Mouse (Mus musculus) intestine, embryonic 14.5 days (tissue): Measurements from ENCODE around the gene Gnaz. TPM values are rescaled to one million over a fixed set of nuclear protein-coding genes. Genes with fewer than 3 reads are reported as not detected.

Experiments
- ATAC-seq: fragments of 200-750 bp; cut with Nextera tagmentation; replicated peaks from 2 replicates; pipeline ENCODE4 v1.8.0; 2017; ENCODE audit warnings: low read depth, moderate number of reproducible peaks, moderate TSS enrichment, moderate library complexity; ENCODE audit not compliant: low FRiP score, low TSS enrichment
- DNase-seq: peaks from one replicate; pipeline ENCODE4 v3.0.0-alpha.2; 2018; ENCODE audit warnings: low spot score
- H3K27ac ChIP-seq: fragments of 300-500 bp; sonication (generic); 2 replicates; pipeline ENCODE4 v1.5.1; 2014; ENCODE audit warnings: low read depth, mild to moderate bottlenecking, control low read depth
- H3K27me3 ChIP-seq: fragments of 300-500 bp; sonication (generic); replicated peaks from 2 replicates; pipeline ENCODE4 v1.6.1; 2014; ENCODE audit warnings: low read length, control low read depth; ENCODE audit not compliant: control insufficient read depth, insufficient read depth
- H3K36me3 ChIP-seq: fragments of 300-500 bp; sonication (generic); 2 replicates; pipeline ENCODE4 v1.6.1; 2014; ENCODE audit warnings: low read length, control low read depth; ENCODE audit not compliant: control insufficient read depth, insufficient read depth
- H3K4me1 ChIP-seq: fragments of 300-500 bp; sonication (generic); replicated peaks from 2 replicates; pipeline ENCODE4 v1.6.1; 2014; ENCODE audit warnings: low read length, control low read depth, mixed read lengths; ENCODE audit not compliant: control insufficient read depth, insufficient read depth
- H3K4me2 ChIP-seq: fragments of 300-500 bp; sonication (generic); 2 replicates; pipeline ENCODE4 v1.6.1; 2014; ENCODE audit warnings: low read length
- H3K4me3 ChIP-seq: fragments of 300-500 bp; sonication (generic); 2 replicates; pipeline ENCODE4 v1.5.1; 2014; ENCODE audit warnings: low read depth, low read length, control low read depth, mixed read lengths
- H3K9ac ChIP-seq: fragments of 300-500 bp; sonication (generic); 2 replicates; pipeline ENCODE4 v1.6.1; 2014; ENCODE audit warnings: mild to moderate bottlenecking, low read length
- H3K9me3 ChIP-seq: fragments of 300-500 bp; sonication (generic); 2 replicates; pipeline ENCODE4 v1.6.1; 2016; ENCODE audit warnings: low read length, control low read depth; ENCODE audit not compliant: control insufficient read depth
- WGBS: fragments of 180-500 bp; shearing (Covaris S2); extraction: QIAGEN DNeasy Blood & Tissue Kit; methylation state at CpG from one replicate; pipeline ENCODE4 v1.1.7; 2014; 5-methylcytosine and 5-hydroxymethylcytosine counted together
- polyA plus RNA-seq: library from polyadenylated mRNA; unstranded; fragments of >200 nt; fragmentation: Nextera tagmentation; extraction: Ambion mirVana; gene quantifications from 2 replicates; pipeline ENCODE4 v1.2.1, GENCODE M21; 2014

The Gnaz gene
- polyA plus RNA-seq, 1 experiment from 2014 or later, result 3.9 TPM

GRCm38 (mm10) chr10:75058761-75059395, 91.9 kb downstream of the Gnaz start:
- Histone ChIP-seq H3K27me3 (no peaks in the 10 kb centered on the region), H3K27ac (no peak overlapping the region), H3K36me3 (no peaks in the 10 kb centered on the region), H3K9me3 (no peaks in the 10 kb centered on the region), H3K9ac (no peak overlapping the region), H3K4me3 (no peak overlapping the region), H3K4me2 (0 out of 2 replicates have a peak overlapping the region, but pooled peaks have one; percentile 60), H3K4me1 (peaks cover 45% of the 10 kb centered on the region)
- DNase-seq, result no peak
- 36% methylated on average over 9 of the region's 9 CpGs for WGBS
- no peak for ATAC-seq

GRCm38 (mm10) chr10:75059396-75059795, 92.4 kb downstream of the Gnaz start:
- WGBS, result 2% methylated on average over 11 of the region's 11 CpGs
- ATAC-seq, result no peak
- peaks cover 40% of the 10 kb centered on the region for H3K4me1 ChIP-seq

GRCm38 (mm10) chr10:75060217-75060842, 93.4 kb downstream of the Gnaz start, which contains the start of gene Bcr:
Gene Bcr, plus strand, starts transcription at chr10:75060592.
- Histone ChIP-seq H3K9ac (peak within 1 kb of the TSS; percentile 65), H3K36me3 (no peaks in the 10 kb centered on the region; the same call in 1 of the 2 replicates), H3K4me1 (peaks cover 33% of the 10 kb centered on the region), H3K9me3 (no peaks in the 10 kb centered on the region), H3K27me3 (no peaks in the 10 kb centered on the region), H3K4me2 (peak within 1 kb of the TSS; percentile 60), H3K27ac (0 out of 2 replicates have a peak within 1 kb of the TSS, but pooled peaks have one; percentile 11), H3K4me3 (peak within 1 kb of the TSS; percentile 79)
- peak; percentile 78 for DNase-seq
- ATAC-seq, result peak; percentile 82
- WGBS, result 2% methylated on average over 42 of the region's 73 CpGs

More at GRCm38 (mm10) chr10:75059396-75059795, 92.4 kb downstream of the Gnaz start:
- no peak overlapping the region for H3K27ac ChIP-seq
- peak; percentile 71 for DNase-seq
- no peak overlapping the region for H3K9ac ChIP-seq
- H3K9me3 ChIP-seq, result no peaks in the 10 kb centered on the region
- no peaks in the 10 kb centered on the region for H3K27me3 ChIP-seq
- no peak overlapping the region for H3K4me3 ChIP-seq
- peak overlapping the region; percentile 60 for H3K4me2 ChIP-seq
- H3K36me3 ChIP-seq, result no peaks in the 10 kb centered on the region

DNA sequence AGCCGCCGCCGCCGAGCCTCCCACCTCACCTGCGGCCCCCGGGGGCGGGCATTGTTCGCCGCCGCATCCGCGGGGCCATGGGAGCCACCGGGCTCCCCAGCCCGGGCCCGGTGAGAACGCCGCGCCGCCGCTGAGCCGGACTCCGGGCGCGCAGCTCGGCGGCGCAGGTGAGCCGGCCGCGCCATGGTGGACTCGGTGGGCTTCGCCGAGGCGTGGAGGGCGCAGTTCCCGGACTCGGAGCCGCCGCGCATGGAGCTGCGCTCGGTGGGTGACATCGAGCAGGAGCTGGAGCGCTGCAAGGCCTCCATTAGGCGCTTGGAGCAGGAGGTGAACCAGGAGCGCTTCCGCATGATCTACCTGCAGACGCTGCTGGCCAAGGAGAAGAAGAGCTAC, 93.9 kb downstream of the Gnaz start:
- Histone ChIP-seq H3K9ac (peak overlapping the region; percentile 65), H3K4me3 (peak overlapping the region; percentile 79), H3K4me2 (peak overlapping the region; percentile 60), H3K27me3 (no peaks in the 10 kb centered on the region), H3K9me3 (no peaks in the 10 kb centered on the region), H3K36me3 (no peaks in the 10 kb centered on the region; the same call in 1 of the 2 replicates), H3K27ac (0 out of 2 replicates have a peak overlapping the region, but pooled peaks have one; percentile 11), H3K4me1 (peaks cover 38% of the 10 kb centered on the region)
- DNase-seq, result peak; percentile 78
- under 1% methylated on average over 44 of the region's 48 CpGs for WGBS
- ATAC-seq, result peak; percentile 18; the same call in 1 of the 2 replicates

GRCm38 (mm10) chr10:75061341-75062188, 94.6 kb downstream of the Gnaz start:
- Histone ChIP-seq H3K4me2 (peak overlapping the region; percentile 60), H3K36me3 (no peaks in the 10 kb centered on the region; the same call in 1 of the 2 replicates), H3K9ac (peak overlapping the region; percentile 65), H3K27ac (no peak overlapping the region), H3K9me3 (no peaks in the 10 kb centered on the region), H3K4me3 (peak overlapping the region; percentile 79), H3K4me1 (peaks cover 36% of the 10 kb centered on the region), H3K27me3 (no peaks in the 10 kb centered on the region)
- peak; percentile 74 for DNase-seq
- no peak for ATAC-seq
- 1% methylated on average over 71 of the region's 71 CpGs for WGBS

DNA sequence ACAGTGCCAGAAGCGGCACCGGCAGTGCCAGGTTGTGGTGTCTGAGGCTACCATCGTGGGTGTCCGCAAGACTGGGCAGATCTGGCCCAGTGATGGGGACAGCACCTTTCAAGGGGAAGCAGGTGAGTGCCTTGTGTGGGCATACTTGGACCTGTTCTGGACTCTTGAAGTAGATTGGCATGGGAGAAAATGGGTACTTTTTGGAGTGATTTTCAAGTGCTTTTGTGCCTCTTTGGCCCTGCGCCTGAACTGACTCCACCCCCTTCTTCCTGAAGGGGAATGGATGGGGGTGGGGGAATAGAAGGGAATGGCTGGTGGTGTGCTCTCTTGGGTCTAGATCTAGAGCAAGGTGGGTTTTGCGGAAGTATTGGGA, 95.2 kb downstream of the Gnaz start:
- Histone ChIP-seq H3K9ac (peak overlapping the region; percentile 65), H3K27me3 (no peaks in the 10 kb centered on the region), H3K36me3 (no peaks in the 10 kb centered on the region; the same call in 1 of the 2 replicates), H3K27ac (no peak overlapping the region), H3K9me3 (no peaks in the 10 kb centered on the region), H3K4me3 (peak overlapping the region; percentile 79), H3K4me2 (peak overlapping the region; percentile 60), H3K4me1 (peaks cover 36% of the 10 kb centered on the region)
- ATAC-seq, result no peak
- WGBS, result 12% methylated on average over 6 of the region's 6 CpGs
- peak; percentile 63 for DNase-seq

DNA sequence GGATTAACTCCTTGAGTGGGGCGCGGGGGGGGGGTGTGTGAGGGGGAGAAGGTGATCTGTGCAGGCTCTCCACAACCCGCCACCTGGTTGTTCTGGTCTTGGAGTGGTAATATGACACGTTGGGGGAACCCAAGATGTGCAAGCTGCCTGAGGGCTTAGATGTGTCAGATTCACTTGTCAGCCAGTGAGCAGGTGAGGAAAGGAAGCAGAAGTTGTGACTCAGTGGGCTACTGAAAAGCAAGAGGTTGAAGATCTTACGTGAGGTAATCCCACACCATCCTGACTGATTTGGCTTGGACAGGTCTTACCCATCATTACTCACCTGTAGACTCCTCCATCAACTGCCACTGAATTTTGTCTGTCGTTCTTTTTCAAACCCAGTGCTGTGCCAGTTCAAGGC, 95.6 kb downstream of the Gnaz start:
- Histone ChIP-seq H3K36me3 (no peaks in the 10 kb centered on the region; the same call in 1 of the 2 replicates), H3K9ac (no peak overlapping the region), H3K4me1 (peaks cover 41% of the 10 kb centered on the region), H3K27me3 (no peaks in the 10 kb centered on the region), H3K27ac (no peak overlapping the region), H3K9me3 (no peaks in the 10 kb centered on the region), H3K4me3 (peak overlapping the region; percentile 79), H3K4me2 (peak overlapping the region; percentile 60)
- WGBS, result 36% methylated on average over 6 of the region's 6 CpGs
- ATAC-seq (no peak), DNase-seq (no peak)

DNA sequence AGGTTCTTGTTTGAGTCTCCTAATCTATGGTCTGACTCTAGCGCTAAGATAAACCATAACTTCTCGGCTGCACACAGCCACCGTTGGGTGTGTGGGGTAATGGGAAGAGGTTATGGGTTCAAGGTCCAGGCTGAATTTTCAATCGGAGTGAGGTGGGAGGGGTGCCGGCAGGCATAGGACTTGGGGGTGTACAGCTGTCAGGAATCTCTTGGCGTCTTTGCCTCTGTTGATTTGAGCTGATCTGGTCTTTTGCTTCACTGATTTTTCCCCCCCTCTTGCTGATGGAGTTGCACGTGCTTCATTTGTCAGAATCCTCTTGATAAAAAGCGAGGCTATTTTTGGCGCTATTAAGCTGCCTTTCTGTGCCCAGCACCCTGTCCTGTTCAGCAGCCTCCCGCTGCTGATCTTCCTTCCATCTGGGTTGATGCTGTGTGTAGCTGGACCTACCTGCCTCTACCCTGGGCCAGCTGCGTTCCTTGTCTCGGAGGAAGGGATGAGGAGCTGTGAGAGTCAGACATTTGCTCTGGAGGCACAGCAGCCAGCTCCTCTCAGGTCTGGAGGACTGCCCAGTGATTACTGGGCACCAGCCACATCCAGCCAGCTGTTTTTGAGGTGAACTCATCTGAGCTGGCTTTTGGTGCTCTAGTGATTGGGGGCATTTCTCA, 96.5 kb downstream of the Gnaz start:
- H3K27me3 ChIP-seq, result no peaks in the 10 kb centered on the region
- no peaks in the 10 kb centered on the region for H3K9me3 ChIP-seq
- no peaks in the 10 kb centered on the region; the same call in 1 of the 2 replicates for H3K36me3 ChIP-seq
- H3K9ac ChIP-seq, result no peak overlapping the region
- H3K27ac ChIP-seq, result no peak overlapping the region
- ATAC-seq, result no peak
- H3K4me3 ChIP-seq, result peak overlapping the region; percentile 18
- no peak for DNase-seq
- 55% methylated on average over 12 of the region's 12 CpGs for WGBS
- peak overlapping the region; percentile 60 for H3K4me2 ChIP-seq
- H3K4me1 ChIP-seq, result peaks cover 47% of the 10 kb centered on the region
